Mouse (Mus musculus) frontal cortex, postnatal 36 days (tissue): ENCODE data around the gene Parp4.

Experiments
- DNase-seq, 2 experiments: peaks; one replicate each; pipeline ENCODE4 v3.0.0; 2022; ENCODE audit warnings: low spot score in 2 of 2

Parp4 gene

DNA sequence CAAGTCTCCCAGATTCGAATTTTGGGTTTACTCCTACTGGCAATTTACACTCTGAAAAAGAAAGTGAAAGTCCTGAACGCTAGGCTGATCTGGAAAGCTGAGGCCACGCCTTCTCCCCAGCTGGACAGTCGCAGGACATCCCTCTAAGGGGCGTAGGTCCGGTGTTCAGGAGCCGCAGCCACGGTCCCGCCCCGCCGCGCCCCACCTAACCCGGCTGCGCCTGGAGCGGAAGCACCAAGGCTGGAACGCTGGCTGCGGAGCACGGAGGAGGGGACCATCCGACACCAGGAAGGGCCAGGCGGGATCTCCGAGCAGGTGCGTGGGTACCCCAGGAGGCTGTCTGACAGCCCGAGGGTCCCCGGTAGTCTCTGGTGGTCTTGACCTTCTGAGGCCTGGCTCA lies at the start of gene Parp4, which contains the start of gene Cenpj:
Parp4 (plus strand) TSS at position 204 of the 400 bp plus-strand sequence.
Cenpj (minus strand) TSS at position 10 of the 400 bp plus-strand sequence.
- peak; percentile 27 to 45 for DNase-seq

- DNase-seq: no peak
Measured at GRCm38 (mm10) chr14:56530788-56531187, 44.6 kb upstream of the Parp4 start.

DNA sequence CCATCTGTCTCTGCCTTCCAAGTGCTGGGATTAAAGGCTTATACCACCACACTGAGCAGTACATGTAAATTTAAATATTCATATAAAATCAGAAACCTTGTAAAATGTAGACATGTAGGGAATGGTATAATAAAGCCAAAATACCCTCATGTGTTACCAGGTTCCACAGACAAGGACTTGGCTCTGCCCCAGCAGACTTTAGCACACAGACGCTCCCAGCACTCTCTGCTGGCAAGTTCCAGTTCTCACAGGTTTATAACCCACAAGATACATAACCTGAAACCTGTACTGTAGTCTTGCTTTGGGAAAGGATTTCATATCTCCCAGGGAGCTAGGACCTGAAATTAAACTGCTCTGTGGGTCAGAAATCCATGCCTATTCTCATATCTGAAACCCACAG lies 30.5 kb upstream of the Parp4 start:
- DNase-seq: no peak

- no peak for DNase-seq
Measured at GRCm38 (mm10) chr14:56545491-56545890, 29.9 kb upstream of the Parp4 start.

DNA sequence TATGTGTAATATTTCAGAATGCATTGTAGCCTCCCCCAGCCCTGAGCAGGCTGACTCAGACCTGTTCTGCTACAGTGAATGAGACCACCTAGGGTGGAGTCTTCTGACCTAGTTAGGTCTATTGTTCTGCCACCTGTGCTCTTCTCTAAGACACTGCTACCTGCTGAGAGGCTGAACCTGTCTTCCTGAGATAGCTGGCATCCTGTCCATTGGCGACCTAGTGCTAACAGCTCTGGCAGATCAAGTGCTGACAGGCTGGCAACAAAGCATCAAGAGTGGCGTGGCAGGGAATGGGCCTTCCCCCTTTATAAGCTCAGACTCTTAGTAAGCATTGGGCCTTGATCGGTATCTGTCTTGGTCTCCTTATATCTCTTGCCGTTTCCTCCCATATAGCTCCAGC lies 24.5 kb upstream of the Parp4 start:
- DNase-seq: no peak

DNA sequence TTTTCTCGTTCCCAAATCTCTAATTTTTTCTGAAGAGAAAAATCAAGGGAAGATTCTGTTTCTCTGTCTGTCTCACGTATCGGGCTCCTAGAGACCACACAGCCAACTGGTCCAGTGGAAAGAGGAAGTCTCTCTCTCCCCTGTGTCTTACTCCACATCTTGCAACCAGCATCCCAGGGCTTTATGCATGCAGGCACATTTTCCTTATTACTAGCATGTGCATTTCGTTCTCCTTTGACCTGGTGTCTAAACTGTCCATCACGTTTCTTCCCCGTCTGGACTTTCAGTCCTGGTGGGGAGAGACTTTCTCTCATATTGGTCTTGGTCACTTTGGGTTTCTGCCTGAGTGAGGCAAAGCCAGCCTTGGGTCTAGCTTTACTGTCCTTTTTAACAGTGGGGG lies 22.5 kb upstream of the Parp4 start:
- no peak for DNase-seq

GRCm38 (mm10) chr14:56553331-56553730 lies 22.1 kb upstream of the Parp4 start:
- DNase-seq: no peak

DNA sequence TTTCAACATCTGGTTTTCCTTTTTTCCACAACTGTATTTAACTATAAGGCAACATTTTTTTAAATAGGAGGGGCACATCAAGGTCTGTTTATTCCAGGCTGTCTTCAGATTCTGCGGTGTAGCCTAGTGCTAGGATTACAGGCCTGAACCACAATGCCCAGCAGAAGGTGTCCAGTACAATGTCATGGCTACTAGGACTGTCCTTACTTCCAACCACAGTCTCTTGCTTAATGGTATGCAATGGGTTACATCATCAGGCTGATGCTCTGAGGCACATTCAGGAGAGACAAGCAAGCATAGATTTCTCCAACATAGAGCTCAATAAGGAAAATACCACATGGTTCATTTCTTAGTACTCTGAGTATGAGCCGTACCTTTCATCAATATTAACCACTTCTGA lies 20.7 kb upstream of the Parp4 start:
- DNase-seq: no peak

GRCm38 (mm10) chr14:56559134-56559533 lies 16.3 kb upstream of the Parp4 start:
- no peak for DNase-seq

GRCm38 (mm10) chr14:56567476-56567875 lies 7.9 kb upstream of the Parp4 start:
- no peak for DNase-seq

GRCm38 (mm10) chr14:56569041-56569440 lies 6.4 kb upstream of the Parp4 start:
- no peak for DNase-seq

DNA sequence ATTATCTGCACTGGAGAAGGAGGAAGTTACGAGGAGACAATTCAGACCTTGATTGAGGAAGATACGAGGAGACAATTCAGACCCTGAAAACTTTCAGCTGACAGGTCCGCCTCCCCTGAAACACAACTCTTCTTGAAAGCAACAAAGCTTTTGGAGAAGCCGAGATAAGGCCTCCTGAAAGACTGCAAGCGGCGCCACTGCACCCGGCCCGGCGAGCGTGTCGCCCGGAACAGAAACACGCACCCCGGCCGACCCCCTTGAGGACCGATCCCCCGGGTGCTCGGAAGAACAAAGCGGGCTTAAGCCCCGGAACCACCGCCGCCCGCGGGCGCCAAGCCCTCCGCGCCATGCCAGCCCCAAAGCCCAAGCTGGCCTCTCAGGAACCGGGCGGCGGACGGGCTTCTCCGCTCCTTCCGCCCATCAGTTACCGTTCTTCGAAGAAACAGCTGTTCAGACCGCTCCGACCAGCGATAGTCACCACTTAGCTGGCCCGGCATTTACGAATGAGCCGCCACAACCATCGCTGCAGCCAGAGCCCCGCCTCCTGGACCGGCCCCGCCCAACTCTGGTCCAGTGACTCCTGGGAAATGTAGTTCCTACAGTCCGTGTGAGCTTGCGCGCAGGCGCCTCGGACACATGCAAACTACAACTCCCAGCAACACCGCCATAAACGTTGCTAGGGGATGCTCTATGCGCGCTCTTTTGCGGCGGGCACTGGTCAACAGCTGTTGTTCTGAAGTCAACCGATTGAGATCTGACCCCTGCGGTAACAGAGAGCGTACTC lies 3.9 kb upstream of the Parp4 start:
- peak; percentile 94 to 96 for DNase-seq

DNA sequence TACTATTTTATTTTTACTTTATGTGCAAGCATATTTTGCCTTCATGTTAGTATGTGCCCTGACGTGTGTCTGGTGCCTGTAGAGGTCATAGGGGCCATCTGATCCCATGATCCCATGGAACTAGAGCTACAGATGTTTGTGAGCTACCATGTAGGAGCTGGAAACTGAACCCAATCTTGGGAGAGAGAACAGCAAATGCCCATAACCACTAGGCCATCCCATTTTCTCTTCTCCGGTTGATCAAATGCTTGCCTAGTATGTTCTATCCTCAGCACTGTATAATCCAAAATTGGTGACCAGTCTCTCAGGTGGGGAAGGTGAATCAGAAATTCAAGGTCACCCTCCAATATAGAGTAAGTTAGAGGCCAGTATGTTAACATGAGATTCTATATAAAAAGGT lies 2.9 kb upstream of the Parp4 start:
- no peak for DNase-seq

DNA sequence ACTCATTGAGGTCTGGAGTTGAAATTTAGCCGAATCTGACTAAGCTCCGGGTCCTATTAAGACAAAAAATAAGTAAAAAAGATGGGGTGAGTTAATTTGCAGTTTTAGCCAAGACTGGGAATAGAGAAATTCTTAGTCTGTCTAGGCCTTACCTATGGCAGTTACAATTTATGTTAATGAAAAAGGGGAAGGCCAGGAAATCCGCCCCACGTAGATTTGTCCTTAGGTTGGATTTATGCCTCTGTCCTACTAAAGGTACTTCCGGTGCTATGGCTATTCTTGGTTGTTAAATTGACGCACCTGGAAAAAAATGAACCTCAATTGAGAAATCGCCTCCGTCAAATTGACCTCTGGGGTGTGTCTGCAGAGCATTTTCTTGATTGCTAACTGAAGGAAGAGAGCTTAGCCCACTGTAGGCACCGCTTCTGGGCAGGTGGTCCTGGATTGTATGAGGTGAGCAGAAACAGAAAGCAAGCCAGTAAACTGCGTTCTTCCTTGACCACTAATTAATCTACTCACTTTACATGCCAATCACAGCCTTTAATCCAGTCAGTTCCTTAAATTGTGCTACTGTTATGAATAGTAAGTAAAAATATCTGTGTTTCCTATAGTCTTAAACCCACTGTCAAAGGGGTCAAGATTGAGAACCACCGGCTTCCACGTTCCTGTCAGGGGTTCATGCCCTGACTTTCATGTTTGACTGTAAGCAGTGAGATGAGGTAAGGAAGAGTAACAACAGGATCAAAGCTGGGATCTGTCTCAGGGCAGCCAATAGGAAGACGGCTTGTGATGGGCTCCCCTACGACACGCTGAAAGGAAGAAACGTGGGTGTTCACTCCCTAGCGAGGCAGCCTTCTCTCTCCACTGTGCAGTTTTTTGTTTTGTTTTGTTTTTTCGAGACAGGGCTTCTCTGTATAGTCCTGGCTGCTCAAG lies 816 bp downstream of the Parp4 start:
- DNase-seq: no peak

- DNase-seq: no peak
Measured at GRCm38 (mm10) chr14:56579011-56579410, 3.6 kb downstream of the Parp4 start.

- DNase-seq: no peak
Measured at GRCm38 (mm10) chr14:56581117-56581516, 5.7 kb downstream of the Parp4 start.

GRCm38 (mm10) chr14:56582294-56582693 lies 6.9 kb downstream of the Parp4 start:
- no peak for DNase-seq

DNA sequence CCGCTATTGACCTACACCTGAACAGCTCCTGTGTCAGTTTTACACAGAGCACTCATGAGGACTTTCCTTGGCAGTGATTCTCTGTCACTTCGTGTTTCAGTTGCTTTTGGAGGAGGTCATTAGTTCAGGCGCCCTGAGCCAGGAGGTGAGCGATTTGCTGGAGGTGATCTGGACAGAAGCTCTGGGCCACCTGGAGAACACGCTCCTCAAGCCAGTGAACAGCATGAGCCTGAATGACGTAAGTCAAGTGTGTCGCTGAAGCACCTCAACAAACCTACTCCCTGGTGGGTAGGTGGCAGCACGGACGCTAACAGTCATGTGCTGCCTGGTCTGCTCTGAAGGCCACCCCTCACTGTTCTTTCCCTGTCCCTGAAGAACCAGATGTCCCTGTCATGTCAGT lies 16.8 kb downstream of the Parp4 start:
- no peak for DNase-seq

- DNase-seq: no peak
Measured at GRCm38 (mm10) chr14:56594811-56595210, 19.4 kb downstream of the Parp4 start.

GRCm38 (mm10) chr14:56598759-56599158 lies 23.3 kb downstream of the Parp4 start:
- peak in 1 of 2 experiments; percentile 10 for DNase-seq

GRCm38 (mm10) chr14:56602069-56602468 lies 26.6 kb downstream of the Parp4 start:
- DNase-seq: no peak

- DNase-seq: no peak
Measured at GRCm38 (mm10) chr14:56604438-56604837, 29.0 kb downstream of the Parp4 start.

DNA sequence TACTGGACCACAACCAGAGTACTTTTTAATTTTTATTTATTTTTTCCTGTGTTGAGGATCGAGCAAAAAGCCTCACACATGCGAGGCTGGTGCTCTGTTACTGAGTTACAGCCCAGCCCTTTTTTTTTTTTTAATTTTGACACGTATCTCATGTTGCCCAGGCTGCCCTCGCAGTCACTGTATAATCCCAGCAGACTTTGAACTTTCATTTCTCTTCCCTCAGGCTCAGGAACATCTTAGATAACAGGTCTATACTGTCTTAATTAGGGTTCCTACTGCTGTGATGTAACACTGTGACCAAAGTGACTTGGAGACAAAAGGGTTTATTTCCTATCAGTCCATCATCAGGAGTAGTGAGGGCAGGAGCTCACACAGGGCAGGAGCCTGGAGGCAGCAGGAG lies 29.7 kb downstream of the Parp4 start:
- DNase-seq: no peak
